Mouse (Mus musculus): ENCODE results near the gene Gsc2. TPM values are rescaled to one million over a fixed set of nuclear protein-coding genes. Genes with fewer than 3 reads are reported as not detected.

Gene Gsc2
- total RNA-seq, 1 experiment: 1.2 TPM

DNA sequence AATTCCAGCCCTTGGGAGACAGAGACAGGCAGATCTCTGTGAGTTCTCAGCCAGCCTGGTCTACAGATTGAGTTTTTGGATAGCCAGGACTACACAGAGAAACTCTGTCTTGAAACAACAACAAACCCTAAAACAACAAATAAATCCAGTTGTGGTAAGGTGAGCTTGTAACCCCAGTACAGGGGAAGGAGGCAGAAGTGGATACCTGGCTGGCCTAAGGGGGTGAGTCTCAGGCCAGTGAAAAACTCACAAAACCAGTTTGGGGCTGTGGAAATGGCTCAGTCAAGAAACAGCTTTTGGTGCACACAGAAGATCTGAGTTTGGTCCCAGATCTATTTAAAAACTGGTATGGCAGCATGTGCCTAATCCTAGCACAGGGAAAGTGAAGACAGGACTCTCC lies 32.7 kb downstream of the Gsc2 start:
- in situ Hi-C loops (cut with MboI; ENCODE audit: low sequenced_read_pairs in 2 of 2, unreplicated experiment in 2 of 2): no loop called here
- DNase-seq (ENCODE audit: low read depth, low spot score): no peak

DNA sequence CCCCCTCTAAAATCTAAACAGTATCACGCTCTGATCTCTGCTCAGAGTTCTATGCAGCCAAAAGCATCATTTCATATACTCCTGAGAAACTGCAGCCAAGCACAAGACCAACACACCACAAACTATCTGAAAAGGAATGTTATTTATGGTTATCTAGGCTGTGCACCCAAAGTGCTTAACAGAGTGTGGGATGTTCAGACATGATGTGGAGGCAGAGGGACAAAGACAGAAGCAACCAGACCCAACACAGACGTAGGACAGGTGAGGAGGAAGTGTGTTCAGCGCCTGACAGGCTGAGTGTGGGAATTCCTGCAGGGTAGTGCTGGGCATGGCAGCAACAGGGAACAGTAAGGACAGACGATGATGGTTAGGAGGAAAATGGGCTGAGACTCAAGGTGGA lies 35.3 kb downstream of the Gsc2 start:
- in situ Hi-C loops (cut with MboI; ENCODE audit: low sequenced_read_pairs in 2 of 2, unreplicated experiment in 2 of 2): no loop called here
- Histone ChIP-seq H3K9ac (ENCODE audit: insufficient read depth, low read depth, low read length, poor library complexity, severe bottlenecking) (no peak overlapping the region), H3K4me3 (ENCODE audit: insufficient read depth in 1 of 2, low read depth in 1 of 2, low read length in 2 of 2, poor library complexity in 1 of 2, severe bottlenecking in 1 of 2) (no peak overlapping the region), H3K36me3 (ENCODE audit: control insufficient read depth, insufficient read depth, low read length, poor library complexity, severe bottlenecking) (peaks cover 8% of the 10 kb centered on the region), H3K9me3 (ENCODE audit: control insufficient read depth, insufficient read depth, low read depth, low read length) (no peaks in the 10 kb centered on the region), H3K4me1 (ENCODE audit: control insufficient read depth in 2 of 2, insufficient read depth in 2 of 2, low read length in 2 of 2, poor library complexity in 1 of 2) (peaks cover 5 to 11% of the 10 kb centered on the region in 2 experiments; a peak in 2 of 4 replicates), H3K27ac (ENCODE audit: insufficient read depth, low read depth, low read length, poor library complexity, severe bottlenecking) (no peak overlapping the region)
- no peak for TF ChIP-seq MAFK (IDR thresholded peaks at IDR 0.05; ENCODE audit: insufficient read depth, low read depth, low read length)
- no peak for TF ChIP-seq ZC3H11A (IDR thresholded peaks at IDR 0.05; ENCODE audit: borderline replicate concordance, low read depth, low read length)
- TF ChIP-seq HCFC1 (IDR thresholded peaks at IDR 0.05; ENCODE audit: borderline replicate concordance, insufficient read depth, low read length): no peak
- no peak for TF ChIP-seq ZNF384 (IDR thresholded peaks at IDR 0.05; ENCODE audit: low read depth, low read length)
- TF ChIP-seq CHD2 (IDR thresholded peaks at IDR 0.05; ENCODE audit: low read depth, low read length): no peak
- DNase-seq (ENCODE audit: low read depth, low spot score): no peak

More for the DNA sequence above, 32.7 kb downstream of the Gsc2 start:
- no peak overlapping the region for H3K27ac ChIP-seq (ENCODE audit: insufficient read depth, low read depth, low read length, poor library complexity, severe bottlenecking)
- H3K9ac ChIP-seq (ENCODE audit: insufficient read depth, low read depth, low read length, poor library complexity, severe bottlenecking): no peak overlapping the region
- TF ChIP-seq HCFC1 (IDR thresholded peaks at IDR 0.05; ENCODE audit: borderline replicate concordance, insufficient read depth, low read length) (no peak), MAFK (IDR thresholded peaks at IDR 0.05; ENCODE audit: insufficient read depth, low read depth, low read length) (no peak), ZC3H11A (IDR thresholded peaks at IDR 0.05; ENCODE audit: borderline replicate concordance, low read depth, low read length) (no peak), ZNF384 (IDR thresholded peaks at IDR 0.05; ENCODE audit: low read depth, low read length) (no peak), CHD2 (IDR thresholded peaks at IDR 0.05; ENCODE audit: low read depth, low read length) (no peak)
- H3K4me3 ChIP-seq (ENCODE audit: insufficient read depth in 1 of 2, low read depth in 1 of 2, low read length in 2 of 2, poor library complexity in 1 of 2, severe bottlenecking in 1 of 2): no peak overlapping the region
- no peaks in the 10 kb centered on the region for H3K9me3 ChIP-seq (ENCODE audit: control insufficient read depth, insufficient read depth, low read depth, low read length)
- H3K36me3 ChIP-seq (ENCODE audit: control insufficient read depth, insufficient read depth, low read length, poor library complexity, severe bottlenecking): peaks cover 8% of the 10 kb centered on the region
- H3K4me1 ChIP-seq (ENCODE audit: control insufficient read depth in 2 of 2, insufficient read depth in 2 of 2, low read length in 2 of 2, poor library complexity in 1 of 2): peaks cover 6 to 14% of the 10 kb centered on the region in 2 experiments; a peak in 2 of 4 replicates

- peaks cover 6% of the 10 kb centered on the region; the same call in 1 of the 2 replicates for H3K36me3 ChIP-seq (ENCODE audit: control insufficient read depth, insufficient read depth, low read length, poor library complexity, severe bottlenecking)
- H3K9ac ChIP-seq (ENCODE audit: insufficient read depth, low read depth, low read length, poor library complexity, severe bottlenecking): no peak overlapping the region
- no peaks in the 10 kb centered on the region for H3K9me3 ChIP-seq (ENCODE audit: control insufficient read depth, insufficient read depth, low read depth, low read length)
- H3K4me1 ChIP-seq (ENCODE audit: control insufficient read depth in 2 of 2, insufficient read depth in 2 of 2, low read length in 2 of 2, poor library complexity in 1 of 2): no peaks in the 10 kb centered on the region; a peak in 1 of 4 replicates
- H3K27ac ChIP-seq (ENCODE audit: insufficient read depth, low read depth, low read length, poor library complexity, severe bottlenecking): no peak overlapping the region
- in situ Hi-C loops (cut with MboI; ENCODE audit: low sequenced_read_pairs in 2 of 2, unreplicated experiment in 2 of 2): no loop called here
- TF ChIP-seq ZC3H11A (IDR thresholded peaks at IDR 0.05; ENCODE audit: borderline replicate concordance, low read depth, low read length) (no peak), MAFK (IDR thresholded peaks at IDR 0.05; ENCODE audit: insufficient read depth, low read depth, low read length) (no peak), CHD2 (IDR thresholded peaks at IDR 0.05; ENCODE audit: low read depth, low read length) (no peak), ZNF384 (IDR thresholded peaks at IDR 0.05; ENCODE audit: low read depth, low read length) (no peak), HCFC1 (IDR thresholded peaks at IDR 0.05; ENCODE audit: borderline replicate concordance, insufficient read depth, low read length) (no peak)
- no peak for DNase-seq (ENCODE audit: low read depth, low spot score)
- H3K4me3 ChIP-seq (ENCODE audit: insufficient read depth in 1 of 2, low read depth in 1 of 2, low read length in 2 of 2, poor library complexity in 1 of 2, severe bottlenecking in 1 of 2): no peak overlapping the region
Measured at GRCm38 (mm10) chr16:17876096-17876495, 38.8 kb downstream of the Gsc2 start.

DNA sequence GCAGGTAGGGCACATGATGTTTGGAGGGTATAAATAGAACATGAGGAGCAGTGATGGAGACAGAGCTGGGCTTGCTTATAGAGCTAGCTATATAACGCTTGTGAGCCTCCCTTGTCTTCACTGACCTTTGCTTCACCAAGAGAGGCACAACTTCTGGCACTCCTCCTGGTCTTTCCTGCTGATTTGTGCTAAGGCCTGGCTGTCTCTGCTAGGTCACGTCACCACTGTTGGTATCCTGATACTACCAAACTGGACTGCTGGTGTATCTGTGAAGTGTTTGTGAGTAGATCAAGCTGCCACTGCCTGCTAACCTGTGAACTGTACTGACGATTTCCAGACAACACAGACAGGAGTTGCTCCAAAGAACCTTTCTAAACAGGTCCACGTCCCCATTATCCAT lies 39.7 kb downstream of the Gsc2 start:
- Histone ChIP-seq H3K36me3 (ENCODE audit: control insufficient read depth, insufficient read depth, low read length, poor library complexity, severe bottlenecking) (peaks cover 6% of the 10 kb centered on the region; the same call in 1 of the 2 replicates), H3K27ac (ENCODE audit: insufficient read depth, low read depth, low read length, poor library complexity, severe bottlenecking) (no peak overlapping the region), H3K9ac (ENCODE audit: insufficient read depth, low read depth, low read length, poor library complexity, severe bottlenecking) (no peak overlapping the region), H3K4me1 (ENCODE audit: control insufficient read depth in 2 of 2, insufficient read depth in 2 of 2, low read length in 2 of 2, poor library complexity in 1 of 2) (no peaks in the 10 kb centered on the region; a peak in 1 of 4 replicates), H3K9me3 (ENCODE audit: control insufficient read depth, insufficient read depth, low read depth, low read length) (no peaks in the 10 kb centered on the region), H3K4me3 (ENCODE audit: insufficient read depth in 1 of 2, low read depth in 1 of 2, low read length in 2 of 2, poor library complexity in 1 of 2, severe bottlenecking in 1 of 2) (no peak overlapping the region)
- DNase-seq (ENCODE audit: low read depth, low spot score): no peak
- in situ Hi-C loops (cut with MboI; ENCODE audit: low sequenced_read_pairs in 2 of 2, unreplicated experiment in 2 of 2): no loop called here
- no peak for TF ChIP-seq MAFK (IDR thresholded peaks at IDR 0.05; ENCODE audit: insufficient read depth, low read depth, low read length)
- TF ChIP-seq HCFC1 (IDR thresholded peaks at IDR 0.05; ENCODE audit: borderline replicate concordance, insufficient read depth, low read length): no peak
- TF ChIP-seq ZC3H11A (IDR thresholded peaks at IDR 0.05; ENCODE audit: borderline replicate concordance, low read depth, low read length): no peak
- no peak for TF ChIP-seq CHD2 (IDR thresholded peaks at IDR 0.05; ENCODE audit: low read depth, low read length)
- TF ChIP-seq ZNF384 (IDR thresholded peaks at IDR 0.05; ENCODE audit: low read depth, low read length): no peak

Measured in ES-E14 (cell line).